Mouse (Mus musculus) olfactory bulb, adult 2 months (tissue): ENCODE results near the gene Emid1.

Experiments used
- CTCF ChIP-seq: fragments of 200-500 bp; IDR thresholded peaks from 2 replicates; pipeline ENCODE4 v1.5.1; 2012; ENCODE audit warnings: low read depth, mild to moderate bottlenecking, low read length, moderate library complexity; ENCODE audit not compliant: insufficient read depth
- POLR2A ChIP-seq: fragments of 200-500 bp; IDR thresholded peaks from 2 replicates; pipeline ENCODE4 v1.6.1; 2012; ENCODE audit warnings: mild to moderate bottlenecking, low read depth, low read length, moderate library complexity; ENCODE audit not compliant: insufficient read depth

GRCm38 (mm10) chr11:5130111-5130665 lies 21.9 kb downstream of the Emid1 start:
- TF ChIP-seq POLR2A (no peak), CTCF (no peak)
